Mouse (Mus musculus) frontal cortex, adult 2 months (tissue): ENCODE measurements around the gene Rpp25l. TPM values are rescaled to one million over a fixed set of nuclear protein-coding genes. Genes with fewer than 3 reads are reported as not detected.
A peak's percentile ranks its signal among the peaks of the same experiment; 100 is the strongest.
"Not testable (repeated sequence)": the region's sequence is repeated elsewhere in the genome, so short reads cannot be mapped to it uniquely, and the experiment has no call there.

Experiments used
- DNase-seq, 2 experiments: peaks; one replicate each; pipeline ENCODE4 v3.0.0; 2022; ENCODE audit warnings: low spot score in 1 of 2; ENCODE audit errors: extremely low spot score in 1 of 2
- polyA plus RNA-seq: library from polyadenylated mRNA; depleted of rRNA; stranded (reverse); fragments of >200 nt; gene quantifications from 2 replicates; pipeline ENCODE4 v1.2.3, GENCODE M21; 2012

Gene Rpp25l
- polyA plus RNA-seq, 1 experiment = 30.7 TPM

- no peak for DNase-seq
Observed at GRCm38 (mm10) chr4:41738256-41738603, 24.9 kb upstream of the Rpp25l start.

- peak; percentile 72 to 85 for DNase-seq
Observed at GRCm38 (mm10) chr4:41737602-41738255, 24.4 kb upstream of the Rpp25l start.

GRCm38 (mm10) chr4:41731052-41731765, 17.9 kb upstream of the Rpp25l start, which contains the start of gene Arid3c:
Gene Arid3c, minus strand, starts transcription at chr4:41731142.
- no peak for DNase-seq

- DNase-seq = no peak
Observed at GRCm38 (mm10) chr4:41726826-41727621, 13.7 kb upstream of the Rpp25l start.

GRCm38 (mm10) chr4:41722918-41723351, 9.6 kb upstream of the Rpp25l start, which contains the start of gene Dctn3:
Gene Dctn3, minus strand, starts transcription at chr4:41723170.
- peak; percentile 96 to 97 for DNase-seq

GRCm38 (mm10) chr4:41716834-41717233, 3.5 kb upstream of the Rpp25l start:
- no peak for DNase-seq

GRCm38 (mm10) chr4:41715596-41715995, 2.3 kb upstream of the Rpp25l start:
- DNase-seq = peak in 1 of 2 experiments; percentile 83

GRCm38 (mm10) chr4:41715082-41715481, 1.7 kb upstream of the Rpp25l start:
- DNase-seq = no peak

GRCm38 (mm10) chr4:41714276-41714675, 942 bp upstream of the Rpp25l start:
- peak in 1 of 2 experiments; percentile 91 for DNase-seq

GRCm38 (mm10) chr4:41712421-41713196, 725 bp downstream of the Rpp25l start:
- no peak for DNase-seq

GRCm38 (mm10) chr4:41711705-41712375, 1.5 kb downstream of the Rpp25l start:
- DNase-seq = no peak

- DNase-seq = no peak
Observed at GRCm38 (mm10) chr4:41710229-41710628, 3.1 kb downstream of the Rpp25l start.

- DNase-seq = peak in 1 of 2 experiments; percentile 87
Observed at GRCm38 (mm10) chr4:41708192-41708745, 5.1 kb downstream of the Rpp25l start.

- DNase-seq = peak; percentile 77 to 89
Observed at GRCm38 (mm10) chr4:41707011-41707535, 6.3 kb downstream of the Rpp25l start.

- DNase-seq = no peak
Observed at GRCm38 (mm10) chr4:41705922-41706754, 7.2 kb downstream of the Rpp25l start.

GRCm38 (mm10) chr4:41704651-41705050, 8.7 kb downstream of the Rpp25l start:
- no peak for DNase-seq

GRCm38 (mm10) chr4:41702226-41702625, 11.1 kb downstream of the Rpp25l start:
- DNase-seq = not testable (repeated sequence)

- DNase-seq = not testable (repeated sequence)
Observed at GRCm38 (mm10) chr4:41700224-41700623, 13.1 kb downstream of the Rpp25l start.
